In the genomic region with DNA sequence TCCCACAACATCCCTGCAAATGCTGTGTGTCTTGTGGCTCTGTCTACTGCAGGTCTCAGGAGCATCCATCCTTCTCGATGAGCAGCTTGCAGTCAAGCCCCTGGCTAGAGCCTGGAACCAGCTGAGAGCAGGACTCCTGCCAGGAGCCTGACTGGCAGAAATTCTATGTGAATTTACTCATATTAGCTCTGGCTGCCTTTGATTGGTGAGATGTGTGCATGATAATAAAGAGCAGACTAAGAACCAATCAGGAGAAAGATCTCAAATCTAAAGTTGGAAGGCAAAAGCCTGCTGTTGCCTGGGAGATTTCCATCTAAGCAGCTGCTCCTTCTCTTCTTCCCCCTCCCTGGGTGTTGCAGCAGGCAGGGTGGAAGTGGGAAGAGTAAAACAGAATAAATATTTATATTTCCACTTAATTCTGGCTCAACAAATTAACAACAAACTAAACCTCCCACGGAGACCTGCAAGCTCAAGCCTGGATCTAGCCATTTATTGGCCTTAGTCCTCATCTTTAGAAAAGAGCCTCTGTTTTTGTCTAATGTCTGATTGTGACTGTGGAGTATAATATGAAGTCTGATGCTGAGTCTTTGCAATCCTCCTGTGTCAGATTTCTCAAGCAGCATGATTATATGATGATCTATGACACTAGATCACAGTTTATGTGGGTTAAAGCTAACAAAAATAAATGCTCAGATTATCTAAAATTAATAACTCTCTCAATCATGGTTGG, we compare ENCODE assay signal across 8 mouse cellular contexts.
A peak's percentile ranks its signal among the peaks of the same experiment; 100 is the strongest.
DNase-seq lines count a peak whose midpoint lies in the region; ATAC-seq lines count a peak whose summit lies in the region.

No protein-coding gene starts in this region.

- no peak overlapping the region for H3K4me3 ChIP-seq in midbrain, embryonic 11.5 days (ENCODE audit: low read depth, low read length)
- H3K4me3 ChIP-seq in midbrain, embryonic 10.5 days, result no peak overlapping the region
- 0 out of 2 replicates have a peak overlapping the region, but pooled peaks have one; percentile 5 for H3K4me3 ChIP-seq in stomach, embryonic 16.5 days (replicated peaks; ENCODE audit: low read length)

- no peaks in the 10 kb centered on the region for H3K4me1 ChIP-seq in midbrain, embryonic 11.5 days (ENCODE audit: control insufficient read depth, insufficient read depth, low read length)
- no peaks in the 10 kb centered on the region for H3K4me1 ChIP-seq in midbrain, embryonic 10.5 days
- H3K4me1 ChIP-seq in stomach, embryonic 16.5 days (ENCODE audit: control insufficient read depth, insufficient read depth, low read length), result no peaks in the 10 kb centered on the region

- H3K27ac ChIP-seq in midbrain, embryonic 11.5 days (ENCODE audit: low read depth, low read length), result no peak overlapping the region
- H3K27ac ChIP-seq in midbrain, embryonic 10.5 days (replicated peaks), result no peak overlapping the region
- no peak overlapping the region for H3K27ac ChIP-seq in stomach, embryonic 16.5 days (ENCODE audit: low read length)

- no peak overlapping the region for H3K4me2 ChIP-seq in midbrain, embryonic 11.5 days
- no peak overlapping the region for H3K4me2 ChIP-seq in stomach, embryonic 16.5 days (ENCODE audit: low read depth, low read length)

- H3K9me3 ChIP-seq in midbrain, embryonic 11.5 days (ENCODE audit: control insufficient read depth, low read length), result no peaks in the 10 kb centered on the region
- 0 out of 2 replicates have a peak, but pooled peaks cover 4% of the 10 kb centered on the region for H3K9me3 ChIP-seq in midbrain, embryonic 10.5 days (replicated peaks)
- H3K9me3 ChIP-seq in stomach, embryonic 16.5 days (replicated peaks; ENCODE audit: control insufficient read depth, low read length), result no peaks in the 10 kb centered on the region

- no peak for DNase-seq in midbrain, embryonic 11.5 days (ENCODE audit: low spot score, missing footprints)
- no peak for DNase-seq in midbrain, embryonic 10.5 days (ENCODE audit: low spot score)
- DNase-seq in cerebellum, postnatal 36 days, result peak; percentile 89 to 91
- DNase-seq in layer of hippocampus, adult 18-20 months (ENCODE audit: low spot score in 2 of 2), result peak; percentile 51 to 85
- peak; percentile 55 for DNase-seq in lung, postnatal 10 days
- DNase-seq in c-Kit-positive CD71-positive TER-119-positive erythroid progenitor cells, embryonic 14.5 days (ENCODE audit: low spot score), result no peak

- H3K36me3 ChIP-seq in midbrain, embryonic 11.5 days (ENCODE audit: control insufficient read depth, insufficient read depth, low read length), result no peaks in the 10 kb centered on the region
- no peaks in the 10 kb centered on the region for H3K36me3 ChIP-seq in midbrain, embryonic 10.5 days
- no peaks in the 10 kb centered on the region for H3K36me3 ChIP-seq in stomach, embryonic 16.5 days (ENCODE audit: control insufficient read depth, insufficient read depth, low read length)

- H3K9ac ChIP-seq in midbrain, embryonic 11.5 days (ENCODE audit: low read length), result no peak overlapping the region
- no peak overlapping the region for H3K9ac ChIP-seq in stomach, embryonic 16.5 days (ENCODE audit: low read length)

- no peaks in the 10 kb centered on the region for H3K27me3 ChIP-seq in midbrain, embryonic 11.5 days (ENCODE audit: control insufficient read depth, insufficient read depth, low read length)
- no peaks in the 10 kb centered on the region for H3K27me3 ChIP-seq in midbrain, embryonic 10.5 days (ENCODE audit: low read depth, poor library complexity, severe bottlenecking)
- no peaks in the 10 kb centered on the region for H3K27me3 ChIP-seq in stomach, embryonic 16.5 days (ENCODE audit: control insufficient read depth, insufficient read depth, low read length)

- WGBS in midbrain, embryonic 11.5 days, result 40% methylated on average over 2 of the region's 2 CpGs
- 57% methylated on average over 2 of the region's 2 CpGs for WGBS in midbrain, embryonic 10.5 days
- 32% methylated on average over 2 of the region's 2 CpGs for WGBS in stomach, embryonic 16.5 days

- ATAC-seq in midbrain, embryonic 11.5 days (ENCODE audit: low FRiP score), result peak; percentile 76
- peak; percentile 84 for ATAC-seq in stomach, embryonic 16.5 days (ENCODE audit: insufficient read depth, low FRiP score)
- ATAC-seq in megakaryocyte progenitor cell, adult 5-6 weeks (replicated peaks; ENCODE audit: poor library complexity), result no peak

Comparison
In these comparisons a context has a peak if more than half of its experiments do, and no peak if none do; other contexts are left out.
1. DNase-seq: peak in cerebellum, postnatal 36 days (2 of 2), layer of hippocampus, adult 18-20 months (2 of 2) and lung, postnatal 10 days (single experiment); none in midbrain, embryonic 11.5 days (single experiment), midbrain, embryonic 10.5 days (single experiment) and c-Kit-positive CD71-positive TER-119-positive erythroid progenitor cells, embryonic 14.5 days (single experiment).